Comparison of ENCODE assay signal across 22 mouse cellular contexts in genomic region chr16:73728297-73728696, GRCm38 (mm10).
DNase-seq lines count a peak whose midpoint lies in the region; ATAC-seq and TF ChIP-seq lines count a peak whose summit lies in the region.
"Had no signal": no experiment of that assay in that cellular context is flagged by ENCODE, and none has a peak within 500 bp of the region (broad histone marks: within the 10 kb centered on the region; RNA-seq: fewer than 3 reads in every experiment).

No protein-coding gene starts in this region.

- no peaks in the 10 kb centered on the region for H3K36me3 ChIP-seq in kidney, adult 2 months (ENCODE audit: control insufficient read depth, insufficient read depth, low read length)
- H3K36me3 ChIP-seq: embryonic facial prominence, embryonic 15.5 days; forebrain, embryonic 10.5 days; heart, embryonic 12.5 days; hindbrain, embryonic 10.5 days had no signal

- H3K27me3 ChIP-seq in kidney, adult 2 months (replicated peaks; ENCODE audit: control insufficient read depth, insufficient read depth, low read length): no peaks in the 10 kb centered on the region
- H3K27me3 ChIP-seq: embryonic facial prominence, embryonic 15.5 days; heart, embryonic 12.5 days had no signal

- DNase-seq in embryo, embryonic 10 days (ENCODE audit: low spot score): peak; percentile 59
- no peak for DNase-seq in embryo, embryonic 9.5 days (ENCODE audit: extremely low spot score)
- DNase-seq in embryo, embryonic 11.5 days (ENCODE audit: low read depth, low spot score): peak; percentile 7
- DNase-seq in forelimb bud, embryonic 11.5 days (ENCODE audit: low read depth, low spot score): peak; percentile 40
- no peak for DNase-seq in kidney, postnatal 14 days
- DNase-seq in kidney, adult 2 months: no peak
- DNase-seq: adrenal gland, postnatal 10 days; B cell, adult 2 months; cerebellum, adult 11 months; cerebellum, adult 8-10 months; cerebellum, postnatal 14 days; gastrocnemius, adult 2 months; gastrocnemius, postnatal 25 days had no signal

- H3K27ac ChIP-seq in kidney, adult 2 months (ENCODE audit: insufficient read depth, low read depth, low read length): no peak overlapping the region
- H3K27ac ChIP-seq: embryonic facial prominence, embryonic 15.5 days; forebrain, embryonic 10.5 days; gastrocnemius, adult 2 months; hindbrain, embryonic 10.5 days; hindbrain, embryonic 14.5 days had no signal

- ATAC-seq in megakaryocyte-erythroid progenitor cell, adult 5-6 weeks (replicated peaks; ENCODE audit: low FRiP score, low TSS enrichment, poor library complexity, severe bottlenecking): no peak
- ATAC-seq: forebrain, embryonic 14.5 days; intestine, embryonic 16.5 days had no signal

- no peak for TF ChIP-seq CTCF in kidney, adult 2 months (conservative IDR thresholded peaks at IDR 0.05; ENCODE audit: insufficient read depth, insufficient read length, low read depth, low read length)

- 90% methylated on average over 7 of the region's 7 CpGs for WGBS in kidney, adult 2 months

- no peak overlapping the region for H3K4me3 ChIP-seq in kidney, adult 2 months (ENCODE audit: insufficient read depth, low read depth, low read length)
- H3K4me3 ChIP-seq: embryonic facial prominence, embryonic 15.5 days; erythroblast, embryonic 14.5 days; forebrain, embryonic 10.5 days; gastrocnemius, adult 2 months; heart, embryonic 12.5 days; hindbrain, embryonic 10.5 days had no signal

- no peak for TF ChIP-seq POLR2A in kidney, adult 2 months (IDR thresholded peaks at IDR 0.05; ENCODE audit: low read depth, low read length)

- H3K4me1 ChIP-seq in kidney, adult 2 months (ENCODE audit: control insufficient read depth, insufficient read depth, low read length): no peaks in the 10 kb centered on the region
- H3K4me1 ChIP-seq: embryonic facial prominence, embryonic 15.5 days; forebrain, embryonic 10.5 days; heart, embryonic 12.5 days; hindbrain, embryonic 10.5 days had no signal

Comparison
In these comparisons a context has a peak if more than half of its experiments do, and no peak if none do; other contexts are left out.
1. DNase-seq: peak in embryo, embryonic 10 days (single experiment), embryo, embryonic 11.5 days (single experiment) and forelimb bud, embryonic 11.5 days (single experiment); none in embryo, embryonic 9.5 days (single experiment), kidney, postnatal 14 days (single experiment) and kidney, adult 2 months (single experiment).